Mouse (Mus musculus): ENCODE measurements around the gene Vmn1r185. TPM values are rescaled to one million over a fixed set of nuclear protein-coding genes. Genes with fewer than 3 reads are reported as not detected.
"Not testable (repeated sequence)": the region's sequence is repeated elsewhere in the genome, so short reads cannot be mapped to it uniquely, and the experiment has no call there.

Gene Vmn1r185
- not detected in 2 replicates for polyA plus RNA-seq (2012; rRNA removed)

DNA sequence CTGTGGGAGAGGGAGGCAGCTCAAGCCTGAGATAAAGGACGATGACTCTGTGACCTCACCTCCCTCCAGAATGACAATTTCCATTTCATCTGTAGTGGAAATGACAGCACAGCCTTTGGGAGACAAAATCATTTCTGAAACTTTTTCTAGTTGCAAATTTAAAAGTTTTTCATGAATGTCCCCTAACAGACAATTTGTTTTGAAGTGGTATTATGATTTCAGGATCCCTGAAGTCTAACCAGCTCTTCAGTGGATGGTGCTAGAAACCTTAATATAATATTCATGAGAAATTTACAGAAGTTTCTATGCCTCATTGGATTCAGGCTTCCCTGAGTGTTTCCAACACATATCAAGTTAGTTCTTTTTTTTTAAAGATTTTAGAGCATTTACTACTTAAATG is at the start of gene Vmn1r185:
Gene Vmn1r185, minus strand, starts transcription at position 101 of the 400 bp plus-strand sequence.
- WGBS: 71% methylated on average over 1 of the region's 1 CpGs
- not testable (repeated sequence) for DNase-seq (ENCODE audit: low read depth, low spot score)

DNA sequence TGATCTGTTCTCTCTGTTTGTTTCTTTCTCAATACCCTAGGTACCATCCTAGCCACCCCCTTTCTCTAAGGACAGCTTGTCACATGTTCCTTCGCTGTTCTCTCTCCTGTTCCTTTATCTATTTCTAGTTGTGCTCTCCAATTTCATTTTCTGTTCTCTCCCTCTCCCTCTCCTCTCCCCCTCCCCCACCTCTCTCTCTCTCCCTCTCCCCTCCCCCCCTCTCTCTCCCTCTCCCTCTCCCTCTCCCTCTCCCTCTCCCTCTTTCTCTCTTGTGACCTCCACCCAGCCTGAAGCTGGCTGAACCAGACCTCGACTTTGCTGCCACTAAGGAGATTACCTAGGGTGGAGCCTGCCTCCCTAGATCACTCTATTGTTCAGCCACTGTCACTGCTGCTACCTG is 49.2 kb upstream of the Vmn1r185 start:
- DNase-seq (ENCODE audit: low read depth, low spot score): not testable (repeated sequence)
- WGBS: 26% methylated on average over 2 of the region's 2 CpGs

GRCm38 (mm10) chr7:26666011-26666410 is 47.7 kb upstream of the Vmn1r185 start:
- 87% methylated on average over 5 of the region's 5 CpGs for WGBS
- no peak for DNase-seq (ENCODE audit: low read depth, low spot score)

DNA sequence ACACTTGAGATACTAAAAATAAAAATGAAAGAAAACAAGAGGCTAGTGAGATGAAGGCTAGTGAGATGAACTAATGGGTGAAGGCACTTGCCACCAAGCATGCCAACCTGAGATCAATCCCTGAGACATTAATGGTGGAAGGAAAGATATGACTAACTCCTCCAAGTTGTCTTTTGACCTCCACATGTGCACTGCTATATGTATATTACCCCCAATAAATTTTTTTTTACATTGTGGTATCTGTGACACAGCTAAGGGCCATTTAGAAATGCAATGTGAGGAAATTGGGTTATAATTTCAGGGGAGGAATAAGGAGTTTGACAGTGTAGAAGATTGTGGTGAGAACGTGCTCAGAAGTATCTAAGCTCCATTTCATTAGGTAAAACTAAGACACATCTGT is 28.5 kb downstream of the Vmn1r185 start:
- DNase-seq (ENCODE audit: low read depth, low spot score): no peak
- WGBS: 30% methylated on average over 1 of the region's 1 CpGs

GRCm38 (mm10) chr7:26589077-26589476 is 29.2 kb downstream of the Vmn1r185 start:
- DNase-seq (ENCODE audit: low read depth, low spot score): no peak

Other genes with a start within 250 kb of the Vmn1r185 start
- not detected in 2 replicates for gene Nlrp9c, start 214.8 kb downstream of the Vmn1r185 start, polyA plus RNA-seq (2012; rRNA removed)
- not detected in 2 replicates for gene Nlrp4a, start 183.4 kb downstream of the Vmn1r185 start, polyA plus RNA-seq (2012; rRNA removed)
- not detected in 2 replicates for gene Nlrp9a, start 83.4 kb downstream of the Vmn1r185 start, polyA plus RNA-seq (2012; rRNA removed)
- not detected in 2 replicates for gene Cyp2b23, start 68.0 kb upstream of the Vmn1r185 start, polyA plus RNA-seq (2012; rRNA removed)
- gene Cyp2b19, start 138.7 kb upstream of the Vmn1r185 start, polyA plus RNA-seq (2012; rRNA removed): not detected in 2 replicates
- gene Cyp2g1, start 190.4 kb upstream of the Vmn1r185 start, polyA plus RNA-seq (2012; rRNA removed): not detected in 2 replicates
- gene Cyp2a5, start 216.8 kb upstream of the Vmn1r185 start, polyA plus RNA-seq (2012; rRNA removed): 0.11 TPM in 1 of 2 replicates, not detected in the other

Measured in large intestine, adult 2 months (tissue).